Mouse (Mus musculus): ENCODE measurements around the gene Ssr2.

DNA sequence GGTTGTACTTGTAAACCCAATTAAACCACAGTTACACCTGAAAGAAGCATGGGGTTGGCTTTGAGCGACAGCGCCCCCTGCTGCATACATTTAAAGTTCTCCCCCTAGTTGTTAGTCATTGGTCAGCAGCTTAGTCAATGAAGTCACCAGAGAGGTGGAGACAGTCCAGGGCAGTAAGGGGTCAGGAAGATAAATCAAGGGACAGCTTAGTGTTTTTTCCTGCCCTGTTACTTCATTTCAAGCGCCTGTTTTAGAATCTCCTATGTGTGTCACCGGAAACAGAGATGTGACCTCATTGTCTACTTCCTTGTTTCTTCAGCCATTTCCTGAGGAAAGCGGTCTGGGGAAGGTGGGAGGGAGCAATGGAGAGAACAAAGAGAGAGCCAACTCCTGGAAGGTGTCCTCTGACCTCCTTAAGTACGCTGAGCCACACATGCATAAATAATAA lies 28.1 kb downstream of the Ssr2 start:
- TF ChIP-seq POLR2A (IDR thresholded peaks at IDR 0.05; ENCODE audit: insufficient read length, low read depth) (no peak), USF1 (IDR thresholded peaks at IDR 0.05; ENCODE audit: low read depth) (no peak), POLR2AphosphoS2 (IDR thresholded peaks at IDR 0.05; ENCODE audit: insufficient read length, low read depth) (no peak), MYOG (IDR thresholded peaks at IDR 0.05; ENCODE audit: control insufficient read depth in 1 of 3, insufficient read depth in 1 of 3, insufficient read length in 2 of 3, low read depth in 2 of 3) (no peak), REST (IDR thresholded peaks at IDR 0.05; ENCODE audit: insufficient read depth, insufficient read length) (no peak), E2F4 (IDR thresholded peaks at IDR 0.05; ENCODE audit: insufficient read depth) (no peak), TCF12 (IDR thresholded peaks at IDR 0.05; ENCODE audit: insufficient read depth, poor library complexity, severe bottlenecking) (no peak)
